Mouse (Mus musculus): ENCODE measurements around the gene Gh. TPM values are rescaled to one million over a fixed set of nuclear protein-coding genes. Genes with fewer than 3 reads are reported as not detected.

Gh gene
- total RNA-seq, 2 experiments from 2014 or later = not detected

- TF ChIP-seq CTCF (conservative IDR thresholded peaks at IDR 0.05) = no peak
- DNase-seq (ENCODE audit: low spot score in 2 of 2) = no peak
- peak overlapping the region; percentile 1; the same call in 1 of the 2 replicates for H3K27ac ChIP-seq
- no peak overlapping the region for H3K4me3 ChIP-seq
These were observed 40.7 kb downstream of the Gh start for GRCm38 (mm10) chr11:106260826-106261450.

- no peak for DNase-seq (ENCODE audit: low spot score in 2 of 2)
- H3K27ac ChIP-seq = peak overlapping the region; percentile 92
- peak; percentile 67 for TF ChIP-seq CTCF (conservative IDR thresholded peaks at IDR 0.05)
- peak overlapping the region; percentile 87 for H3K4me3 ChIP-seq
These were observed 44.9 kb downstream of the Gh start for GRCm38 (mm10) chr11:106256775-106257174.

DNA sequence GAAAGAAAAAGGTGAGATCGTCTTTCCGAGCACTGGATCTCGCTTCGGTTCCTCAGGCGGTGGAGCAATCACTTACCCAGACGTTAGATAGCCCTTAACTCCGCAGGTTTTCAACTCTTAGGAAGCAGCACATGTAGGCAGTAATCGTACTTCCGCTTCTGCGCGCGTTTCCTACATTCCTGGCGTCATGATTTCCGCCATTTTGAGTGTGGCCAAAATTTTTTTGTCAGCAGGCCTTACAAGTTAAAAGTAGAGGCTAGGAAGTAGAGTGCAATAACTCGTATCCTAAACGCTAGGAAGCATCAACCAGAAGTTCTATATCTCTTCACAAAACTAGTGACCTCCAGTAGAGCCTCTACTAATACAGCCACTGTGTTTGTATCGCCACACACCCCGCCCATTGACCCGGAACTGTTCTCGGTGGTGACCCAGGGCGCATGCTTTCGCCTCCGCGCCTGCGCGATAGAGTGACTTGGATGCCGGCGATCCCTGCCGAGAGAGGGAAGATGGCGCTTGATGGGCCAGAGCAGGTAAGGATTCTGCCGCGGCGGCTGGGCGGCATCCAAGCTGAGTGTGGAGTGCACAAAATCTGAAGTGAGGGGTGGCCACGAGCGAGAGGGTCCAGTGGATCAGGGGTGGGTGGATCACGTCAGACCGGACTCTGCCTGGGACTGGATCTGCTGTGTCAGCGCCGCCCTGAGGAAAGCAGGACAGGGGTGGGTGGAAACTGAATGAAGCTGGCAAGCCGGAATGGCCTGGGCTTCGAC, 45.8 kb downstream of the Gh start, which contains the start of the genes Ftsj3 and Psmc5:
Ftsj3 (minus strand) TSS at position 395 of the 767 bp plus-strand sequence.
Psmc5 (plus strand) TSS at position 470 of the 767 bp plus-strand sequence.
- DNase-seq (ENCODE audit: low spot score in 2 of 2) = peak; percentile 97 to 99
- TF ChIP-seq CTCF (conservative IDR thresholded peaks at IDR 0.05) = peak; percentile 45
- Histone ChIP-seq H3K4me3 (peak within 1 kb of the TSS; percentile 87), H3K27ac (peak within 1 kb of the TSS; percentile 92)

GRCm38 (mm10) chr11:106255174-106255573, 46.5 kb downstream of the Gh start:
- DNase-seq (ENCODE audit: low spot score in 2 of 2) = no peak
- Histone ChIP-seq H3K4me3 (peak overlapping the region; percentile 87), H3K27ac (peak overlapping the region; percentile 92; the same call in 1 of the 2 replicates)
- TF ChIP-seq CTCF (conservative IDR thresholded peaks at IDR 0.05) = no peak

GRCm38 (mm10) chr11:106254767-106255166, 46.9 kb downstream of the Gh start:
- Histone ChIP-seq H3K27ac (peak overlapping the region; percentile 92; the same call in 1 of the 2 replicates), H3K4me3 (peak overlapping the region; percentile 87)
- no peak for DNase-seq (ENCODE audit: low spot score in 2 of 2)
- TF ChIP-seq CTCF (conservative IDR thresholded peaks at IDR 0.05) = no peak

Other genes starting within 250 kb of the Gh start
- gene Taco1, start 235.8 kb downstream of the Gh start, total RNA-seq (2021) = 10 to 100 TPM; 20.4 to 21.3 TPM
- gene Map3k3, start 217.3 kb downstream of the Gh start, total RNA-seq (2021) = 10 to 100 TPM; 31.5 to 33.0 TPM
- gene Gm10840, start 141.0 kb downstream of the Gh start, total RNA-seq (2021) = not detected
- 100 to 1,000 TPM; 153 TPM for gene Limd2, start 141.0 kb downstream of the Gh start, total RNA-seq (2021)
- 10 to 100 TPM; 32.0 to 34.3 TPM for gene Strada, start 99.7 kb downstream of the Gh start, total RNA-seq (2021)
- gene Ccdc47, start 85.5 kb downstream of the Gh start, total RNA-seq (2021) = 10 to 100 TPM; 89.8 to 98.2 TPM
- 10 to 100 TPM; 69.8 to 71.1 TPM for gene Ddx42, start 84.9 kb downstream of the Gh start, total RNA-seq (2021)
- gene Ftsj3, start 45.8 kb downstream of the Gh start, total RNA-seq (2021) = 10 to 100 TPM; 33.5 to 36.1 TPM
- gene Psmc5, start 45.7 kb downstream of the Gh start, total RNA-seq (2021) = 100 to 1,000 TPM; 160 to 176 TPM
- 10 to 100 TPM; 32.8 to 34.4 TPM for gene Smarcd2, start 28.9 kb downstream of the Gh start, total RNA-seq (2021)
- gene Tcam1, start 25.2 kb downstream of the Gh start, total RNA-seq (2021) = under 1 TPM; 0.15 to 0.34 TPM
- gene Cd79b, start 12.9 kb upstream of the Gh start, total RNA-seq (2021) = not detected
- not detected for gene Scn4a, start 51.4 kb upstream of the Gh start, total RNA-seq (2021)
- gene Prr29, start 63.6 kb upstream of the Gh start, total RNA-seq (2021) = not detected
- 1 to 10 TPM; 2.1 to 2.2 TPM for gene Icam2, start 86.2 kb upstream of the Gh start, total RNA-seq (2021)
- gene Ern1, start 186.0 kb upstream of the Gh start, total RNA-seq (2021) = 10 to 100 TPM; 11.2 to 11.8 TPM